Mouse (Mus musculus) adrenal gland, adult 10 weeks (tissue): Measurements from ENCODE around the gene Vmn1r50. TPM values are rescaled to one million over a fixed set of nuclear protein-coding genes. Genes with fewer than 3 reads are reported as not detected.

ENCODE experiments used
- polyA plus RNA-seq: library from polyadenylated mRNA; stranded (reverse); fragments of 350-450 nt; fragmentation: Illumina TruSeq; extraction: RNeasy Lipid Tissue Mini Kit (QIAGEN cat#74804); gene quantifications from one replicate; pipeline ENCODE4 v1.2.3, GENCODE M21; 2014; ENCODE audit warnings: low read depth, low replicate concordance

Vmn1r50 gene
- polyA plus RNA-seq, result not detected

DNA sequence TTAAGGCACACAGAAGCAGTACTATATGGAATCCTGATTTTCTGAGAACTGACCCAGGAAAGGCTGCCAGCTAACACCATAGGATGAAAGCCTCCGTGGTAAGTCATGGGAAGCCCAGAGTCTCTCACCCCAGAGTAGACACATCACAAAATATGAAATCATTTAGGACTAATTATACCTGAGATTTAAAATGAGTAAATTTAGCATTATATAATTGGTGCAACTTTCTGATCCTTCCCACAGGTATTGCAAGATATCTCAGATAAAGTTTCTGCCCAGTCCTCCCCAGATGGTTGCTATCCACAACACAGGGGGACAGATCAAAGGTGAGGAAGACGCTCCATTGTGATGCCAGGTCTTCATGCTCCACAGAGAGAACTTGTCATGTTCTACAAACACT is at the start of gene Vmn1r50:
Gene Vmn1r50, plus strand, starts transcription at position 301 of the 400 bp plus-strand sequence.

DNA sequence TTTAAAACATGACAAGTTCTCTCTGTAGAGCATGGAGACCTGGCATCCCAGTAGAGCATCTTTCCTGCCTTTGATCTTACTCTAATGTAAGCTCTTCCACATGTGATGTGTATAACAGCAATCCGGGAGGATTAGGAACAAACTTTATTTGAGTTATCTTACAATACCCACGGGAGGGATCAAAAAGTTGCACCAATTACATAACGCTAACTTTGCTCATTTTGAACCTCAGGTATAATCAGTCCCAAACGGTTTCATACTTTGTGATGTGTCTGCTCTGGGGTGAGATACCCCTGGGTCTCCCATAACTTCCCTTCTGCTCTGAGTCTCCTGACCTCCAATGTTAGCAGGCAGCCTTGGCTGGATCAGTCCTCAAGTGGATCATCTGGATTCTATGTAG is 22.8 kb upstream of the Vmn1r50 start, which contains the start of gene Vmn1r49:
Gene Vmn1r49, minus strand, starts transcription at position 101 of the 400 bp plus-strand sequence.

DNA sequence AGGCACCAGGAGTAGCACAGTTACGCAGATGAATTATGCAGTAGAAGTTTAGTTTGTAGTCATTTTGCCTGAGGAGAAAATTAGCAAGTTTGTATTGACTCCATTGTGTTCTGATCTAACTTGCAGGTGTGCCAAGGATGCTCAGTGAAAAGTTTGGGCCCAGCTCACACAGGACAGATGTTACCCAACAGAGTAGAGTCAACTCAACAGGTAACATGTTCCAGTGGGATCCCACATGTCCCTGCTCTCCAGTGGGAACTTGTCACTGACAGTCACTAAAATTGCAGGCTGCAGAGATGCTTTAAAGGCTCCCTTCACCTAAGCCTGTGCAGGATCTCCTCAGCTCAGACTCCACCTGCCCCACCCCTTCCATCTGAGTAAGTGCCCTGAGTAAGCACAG is 21.1 kb downstream of the Vmn1r50 start, which contains the start of gene Vmn1r51:
Gene Vmn1r51, plus strand, starts transcription at position 301 of the 400 bp plus-strand sequence.

Other genes starting within 250 kb of the Vmn1r50 start
- gene Vmn1r42, start 225.0 kb upstream of the Vmn1r50 start, polyA plus RNA-seq, result not detected
- gene Vmn1r43, start 225.0 kb upstream of the Vmn1r50 start, polyA plus RNA-seq, result not detected
- gene Vmn1r44, start 217.8 kb upstream of the Vmn1r50 start, polyA plus RNA-seq, result not detected
- gene Vmn1r45, start 160.8 kb upstream of the Vmn1r50 start, polyA plus RNA-seq, result not detected
- not detected for gene Vmn1r46, start 132.1 kb upstream of the Vmn1r50 start, polyA plus RNA-seq
- not detected for gene Vmn1r47, start 85.3 kb upstream of the Vmn1r50 start, polyA plus RNA-seq
- not detected for gene Vmn1r48, start 64.6 kb upstream of the Vmn1r50 start, polyA plus RNA-seq
- not detected for gene Vmn1r49, start 22.9 kb upstream of the Vmn1r50 start, polyA plus RNA-seq
- not detected for gene Vmn1r51, start 21.2 kb downstream of the Vmn1r50 start, polyA plus RNA-seq
- not detected for gene Vmn1r52, start 73.4 kb downstream of the Vmn1r50 start, polyA plus RNA-seq
- gene V1ra8, start 101.4 kb downstream of the Vmn1r50 start, polyA plus RNA-seq, result not detected
- gene Vmn1r53, start 123.0 kb downstream of the Vmn1r50 start, polyA plus RNA-seq, result not detected
- not detected for gene Vmn1r54, start 144.9 kb downstream of the Vmn1r50 start, polyA plus RNA-seq
- not detected for gene BC048671, start 199.8 kb downstream of the Vmn1r50 start, polyA plus RNA-seq
- gene Chst13, start 223.8 kb downstream of the Vmn1r50 start, polyA plus RNA-seq, result not detected
- not detected for gene Uroc1, start 231.9 kb downstream of the Vmn1r50 start, polyA plus RNA-seq